Mouse (Mus musculus) liver, adult (tissue): ENCODE results near the gene Akap6.

Experiments used
- GATA4 ChIP-seq: IDR thresholded peaks from 2 replicates; pipeline ENCODE4 v1.6.1; 2014; ENCODE audit warnings: mild to moderate bottlenecking, low read length; ENCODE audit not compliant: insufficient replicate concordance

Akap6 gene

DNA sequence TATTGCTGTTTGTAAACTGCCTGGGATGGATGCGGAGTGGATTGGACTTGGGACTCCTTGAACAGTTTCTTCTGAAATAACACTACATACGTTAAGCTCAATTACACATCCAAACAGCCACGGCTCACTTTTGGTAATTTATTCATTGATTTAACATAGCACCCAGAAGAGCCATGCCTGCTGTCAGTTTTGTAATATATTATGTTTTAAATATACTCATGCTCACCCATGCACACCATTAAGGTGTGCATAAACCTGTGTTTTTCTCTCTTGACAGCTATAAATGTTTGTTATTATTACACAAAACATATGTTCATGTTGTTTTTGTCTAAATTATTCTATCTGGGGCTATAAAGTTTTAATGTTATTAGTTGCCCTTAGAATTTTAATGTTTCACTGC is 258.4 kb downstream of the Akap6 start:
- no peak for TF ChIP-seq GATA4

DNA sequence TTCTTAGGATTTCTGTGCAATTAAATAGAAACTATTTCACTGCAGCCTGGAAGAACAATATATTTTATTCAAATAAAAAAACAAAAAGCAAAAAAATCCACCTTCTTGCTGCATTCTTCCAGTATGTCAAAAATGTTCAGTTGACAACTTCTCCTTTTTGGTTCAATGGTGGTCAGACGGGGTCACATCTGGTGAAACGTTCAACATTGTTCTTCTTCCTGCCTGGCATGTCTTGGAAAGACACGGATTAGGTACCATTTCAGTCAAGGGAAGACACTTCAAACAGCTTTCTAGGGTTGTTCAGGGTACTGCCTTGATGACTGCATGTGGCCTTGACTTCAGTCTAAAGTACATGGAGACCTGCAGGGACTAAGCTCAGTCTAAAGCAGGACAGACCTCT is 258.8 kb downstream of the Akap6 start:
- no peak for TF ChIP-seq GATA4

DNA sequence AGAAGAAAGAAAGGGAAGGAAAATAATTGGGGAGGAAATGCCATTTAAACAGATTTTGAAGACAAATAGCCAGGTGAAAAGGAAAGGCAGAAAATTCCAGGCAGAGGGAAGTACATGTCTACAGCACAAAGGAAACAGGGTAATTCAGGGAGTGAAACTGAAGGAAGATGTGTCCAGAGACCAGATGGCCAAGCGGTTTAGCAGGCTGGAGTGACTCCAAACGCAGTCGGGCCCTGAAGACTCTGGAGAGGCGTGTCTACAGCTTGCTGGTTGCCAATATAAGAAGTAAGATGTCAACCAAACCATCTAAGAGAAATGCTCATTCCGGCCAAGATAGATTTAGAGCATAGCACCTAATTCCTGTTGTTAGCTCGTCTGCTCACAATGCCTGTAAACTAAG is 292.6 kb downstream of the Akap6 start:
- TF ChIP-seq GATA4: no peak

DNA sequence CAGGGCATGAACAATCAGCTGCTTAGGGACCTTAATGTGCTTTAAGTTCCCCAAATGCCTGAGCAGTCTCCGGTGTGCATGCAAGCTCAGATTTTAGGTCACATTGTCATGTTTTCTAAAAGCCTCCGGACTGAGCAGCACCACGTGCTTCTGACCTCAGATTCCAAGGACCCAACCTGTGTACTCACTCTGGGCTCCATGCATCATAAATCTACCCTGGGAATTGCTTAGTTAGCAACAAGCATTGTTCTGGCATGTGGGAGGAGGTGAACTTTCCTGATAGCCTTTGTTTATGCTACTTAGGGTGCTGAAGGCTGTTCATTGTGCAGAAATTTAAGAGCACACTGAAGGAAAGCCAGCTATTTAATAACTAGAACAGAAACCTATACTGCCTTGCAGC is 313.2 kb downstream of the Akap6 start:
- TF ChIP-seq GATA4: no peak

DNA sequence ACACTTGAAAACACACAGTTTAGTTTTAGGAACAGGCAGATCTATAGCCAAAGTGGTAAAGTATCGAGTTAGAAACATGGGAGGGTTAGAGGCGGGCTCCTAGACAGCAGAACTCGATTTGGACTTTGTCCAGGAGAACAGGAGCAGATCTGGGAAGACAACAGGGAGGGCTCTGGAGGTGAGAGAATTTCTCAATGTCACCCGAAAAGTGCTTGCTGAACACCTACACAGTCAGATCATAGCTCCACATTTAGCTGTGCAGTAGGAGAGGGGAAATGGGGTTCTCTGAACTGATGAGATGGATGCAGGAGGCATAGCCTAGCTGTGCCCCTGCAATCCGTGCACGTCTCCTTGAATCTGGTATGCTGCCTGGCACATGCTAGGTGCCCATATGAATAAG is 315.4 kb downstream of the Akap6 start:
- no peak for TF ChIP-seq GATA4

DNA sequence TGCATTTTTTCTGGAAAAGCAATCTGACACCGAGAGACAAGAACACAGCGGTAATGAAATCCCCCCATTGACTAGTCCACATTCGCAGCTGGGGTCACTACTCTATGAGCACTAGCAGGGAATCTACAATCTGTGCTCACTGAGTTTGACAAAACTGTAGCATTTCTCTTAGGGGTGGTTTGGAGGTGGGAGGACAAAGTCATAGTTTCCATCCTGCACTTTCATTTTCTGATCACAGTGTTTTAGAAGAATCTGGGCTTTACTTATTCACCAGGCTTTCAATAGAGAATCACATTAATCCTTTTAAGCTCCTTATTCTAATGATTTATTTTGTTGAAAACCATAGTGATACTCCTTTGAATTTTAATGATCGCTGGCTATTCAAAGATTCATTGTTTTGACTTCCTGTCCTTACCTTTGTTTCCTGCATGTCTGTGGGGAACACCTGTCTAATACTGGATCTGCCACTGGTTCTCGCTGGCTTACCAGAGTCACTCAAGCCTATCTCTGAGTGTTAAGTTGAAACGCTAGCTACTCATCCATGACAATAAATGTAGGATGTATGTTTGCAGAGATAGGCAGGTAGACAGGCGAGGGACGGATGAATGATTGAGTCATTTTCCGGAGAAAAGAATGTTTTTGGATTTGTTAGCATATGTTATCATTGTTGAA is 325.5 kb downstream of the Akap6 start:
- no peak for TF ChIP-seq GATA4

DNA sequence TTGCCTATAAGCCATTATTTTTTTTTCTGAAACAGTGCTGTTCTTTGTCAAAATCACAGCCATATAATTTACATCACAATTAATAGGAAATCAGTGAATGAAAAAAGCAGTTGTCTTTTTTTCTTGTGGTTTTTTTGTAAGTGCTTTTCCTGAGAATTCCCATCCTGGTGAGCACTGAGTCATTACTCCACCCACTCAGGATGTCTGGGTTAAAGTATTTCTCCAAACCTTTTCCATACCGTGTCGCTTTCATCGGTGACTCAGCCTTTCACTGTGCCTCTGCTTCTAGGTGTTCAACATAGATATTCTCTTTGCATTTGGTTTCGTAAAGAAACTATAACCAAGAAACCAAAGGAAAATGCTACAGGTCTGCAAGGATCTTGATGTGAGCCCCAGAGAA is 328.1 kb downstream of the Akap6 start:
- TF ChIP-seq GATA4: no peak

DNA sequence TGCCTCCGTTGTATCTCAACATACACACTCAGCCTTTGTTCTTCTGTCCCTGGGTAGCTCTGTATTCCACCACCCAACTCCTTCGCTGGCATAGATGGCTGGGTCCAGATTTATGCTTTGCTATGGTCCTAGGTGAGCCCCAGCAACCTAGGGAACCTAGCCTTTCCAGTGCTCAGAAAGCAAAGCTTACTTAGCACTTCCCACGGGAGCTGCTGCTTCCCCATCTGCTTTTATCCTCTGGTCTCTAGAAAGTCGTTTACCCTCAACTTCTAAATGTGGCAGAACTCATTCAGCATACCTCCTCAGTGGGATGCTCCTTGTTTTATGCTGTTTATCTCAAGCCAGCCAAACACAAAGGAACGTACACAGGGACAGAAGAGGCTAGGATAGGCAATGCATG is 329.7 kb downstream of the Akap6 start:
- no peak for TF ChIP-seq GATA4

DNA sequence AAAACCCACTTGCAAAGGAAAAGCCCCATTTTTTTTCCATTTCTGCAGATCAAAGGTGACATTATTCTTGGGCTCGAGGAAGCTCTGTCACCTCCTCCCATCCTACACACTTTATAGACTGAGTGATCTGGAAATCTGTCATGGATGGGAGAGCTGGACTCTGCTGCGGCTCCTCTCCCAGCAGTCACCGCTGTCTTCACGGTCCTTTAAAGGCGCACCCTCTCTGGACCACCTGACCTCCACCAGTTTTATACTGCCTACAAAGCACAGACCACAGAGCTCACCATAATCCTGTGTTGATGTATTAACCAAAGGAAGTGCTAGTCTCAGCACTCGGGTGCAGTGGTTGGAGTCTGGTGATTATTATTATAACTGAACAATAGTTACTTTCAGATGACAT is 330.7 kb downstream of the Akap6 start:
- no peak for TF ChIP-seq GATA4

DNA sequence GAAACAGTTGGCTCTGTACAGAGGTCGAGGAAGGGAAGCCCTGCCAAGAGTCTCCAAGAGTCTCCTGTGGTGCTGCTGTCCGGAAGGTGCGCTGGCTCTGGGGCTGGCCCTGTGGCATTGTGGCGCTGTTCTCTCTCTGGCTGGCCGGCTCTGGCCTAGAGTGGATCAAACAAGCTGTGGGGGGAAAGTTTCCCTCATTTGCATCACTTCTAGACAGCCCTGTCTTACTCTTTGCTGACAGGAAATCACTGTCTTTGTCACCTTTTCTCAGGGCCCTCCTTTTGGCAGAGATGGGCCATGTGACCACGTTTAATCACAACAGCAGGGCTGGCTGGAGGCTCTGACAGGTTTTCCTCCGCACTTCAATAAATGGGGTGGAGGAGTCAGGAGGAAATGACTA is 333.6 kb downstream of the Akap6 start:
- TF ChIP-seq GATA4: no peak

DNA sequence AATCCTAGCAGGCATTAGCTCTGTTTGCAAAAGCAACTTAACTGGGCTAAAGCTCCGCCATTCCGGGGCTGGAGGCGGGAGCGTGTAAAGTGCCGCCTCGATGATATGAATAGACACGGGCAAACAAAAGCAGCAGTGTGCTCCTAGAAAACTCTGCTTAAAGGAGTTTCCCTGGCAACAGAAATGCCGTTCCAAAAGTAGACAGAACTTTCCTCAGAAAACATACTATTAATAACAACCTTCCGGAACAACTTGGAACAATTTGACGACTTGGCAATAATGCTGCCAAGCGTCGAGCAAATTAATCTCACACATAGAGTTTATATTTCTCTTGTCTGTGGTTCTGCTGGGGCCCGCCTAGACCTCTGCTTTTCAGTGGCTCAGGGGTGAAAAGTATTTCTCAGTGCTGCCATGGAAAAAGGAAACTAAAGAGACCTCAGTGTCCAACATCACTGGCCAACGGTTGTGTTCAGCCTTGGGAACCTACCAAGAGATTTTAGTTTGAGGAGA is 334.3 kb downstream of the Akap6 start:
- no peak for TF ChIP-seq GATA4

DNA sequence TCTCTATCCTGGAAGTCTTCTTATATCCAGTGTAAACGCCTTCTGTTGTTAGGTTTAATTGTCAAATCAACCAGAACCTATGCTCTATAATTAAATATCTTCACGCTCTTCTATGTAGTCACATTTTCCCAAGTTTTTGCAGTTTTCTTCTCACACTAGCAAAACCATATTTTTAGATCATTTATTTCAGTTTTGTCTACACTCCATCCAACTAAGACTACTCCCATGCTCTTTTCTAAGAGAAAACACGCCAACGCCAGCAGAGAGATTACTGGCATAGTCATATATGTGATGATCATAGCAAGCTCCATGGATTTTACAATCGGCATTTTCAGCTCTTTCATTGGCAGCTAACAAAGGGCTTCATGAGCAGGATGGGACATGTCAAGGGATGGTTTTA is 341.5 kb downstream of the Akap6 start:
- TF ChIP-seq GATA4: no peak

DNA sequence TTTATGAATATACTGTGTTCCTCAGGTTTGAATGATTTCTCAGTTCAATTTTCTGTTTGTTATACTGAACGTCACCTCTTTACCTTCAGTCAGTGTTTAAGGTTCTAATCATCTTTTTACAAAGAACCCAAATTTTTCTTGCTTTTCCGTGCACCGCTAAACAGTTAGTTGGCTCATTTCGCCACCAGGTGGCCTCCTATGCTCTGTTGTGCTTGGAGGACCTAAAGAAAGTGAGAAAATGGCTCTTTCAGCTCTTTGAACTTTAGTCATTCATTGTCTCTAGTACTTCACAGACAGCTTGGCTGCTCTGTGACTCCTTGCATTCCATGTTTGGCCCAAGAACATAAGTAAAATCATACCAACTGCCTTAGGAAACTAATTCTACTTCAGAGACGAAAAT is 343.6 kb downstream of the Akap6 start:
- TF ChIP-seq GATA4: no peak

DNA sequence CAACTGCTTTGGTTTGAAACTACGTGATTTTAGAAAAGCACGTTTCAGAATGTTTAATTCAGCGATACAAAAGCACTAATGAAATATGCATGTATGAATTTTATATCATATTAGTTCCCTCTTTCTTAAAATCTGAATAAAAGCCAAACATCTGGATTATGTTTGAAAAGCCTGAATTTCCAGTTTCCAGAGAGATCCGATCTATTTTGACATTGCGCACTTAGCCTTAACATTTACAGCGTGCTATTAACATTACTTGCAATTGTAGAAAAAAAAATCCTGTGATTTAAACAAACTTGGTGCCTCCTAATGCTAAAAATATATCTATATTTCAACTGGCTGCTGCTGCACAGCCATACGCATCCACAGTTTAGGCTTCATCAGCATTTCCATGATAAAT is 358.4 kb downstream of the Akap6 start:
- no peak for TF ChIP-seq GATA4

DNA sequence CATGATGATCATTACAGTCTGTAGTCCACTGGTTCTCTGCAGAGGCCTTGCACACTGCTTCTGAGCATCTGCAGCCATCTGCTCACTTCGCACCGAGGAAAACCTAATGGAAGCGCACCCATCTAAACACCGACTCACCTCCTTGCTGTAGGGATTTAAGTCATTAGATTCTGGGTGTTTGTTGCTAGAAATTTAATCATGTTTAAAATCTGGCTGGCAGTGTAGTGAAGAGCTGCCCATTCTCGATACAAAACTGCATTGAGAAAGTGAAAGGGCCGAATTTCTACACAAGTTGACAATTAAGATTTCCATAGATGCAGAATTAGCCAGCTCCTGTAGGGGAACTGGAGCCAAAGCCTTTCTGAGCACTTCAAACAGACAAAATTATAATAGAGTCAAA is 361.7 kb downstream of the Akap6 start:
- TF ChIP-seq GATA4: no peak

DNA sequence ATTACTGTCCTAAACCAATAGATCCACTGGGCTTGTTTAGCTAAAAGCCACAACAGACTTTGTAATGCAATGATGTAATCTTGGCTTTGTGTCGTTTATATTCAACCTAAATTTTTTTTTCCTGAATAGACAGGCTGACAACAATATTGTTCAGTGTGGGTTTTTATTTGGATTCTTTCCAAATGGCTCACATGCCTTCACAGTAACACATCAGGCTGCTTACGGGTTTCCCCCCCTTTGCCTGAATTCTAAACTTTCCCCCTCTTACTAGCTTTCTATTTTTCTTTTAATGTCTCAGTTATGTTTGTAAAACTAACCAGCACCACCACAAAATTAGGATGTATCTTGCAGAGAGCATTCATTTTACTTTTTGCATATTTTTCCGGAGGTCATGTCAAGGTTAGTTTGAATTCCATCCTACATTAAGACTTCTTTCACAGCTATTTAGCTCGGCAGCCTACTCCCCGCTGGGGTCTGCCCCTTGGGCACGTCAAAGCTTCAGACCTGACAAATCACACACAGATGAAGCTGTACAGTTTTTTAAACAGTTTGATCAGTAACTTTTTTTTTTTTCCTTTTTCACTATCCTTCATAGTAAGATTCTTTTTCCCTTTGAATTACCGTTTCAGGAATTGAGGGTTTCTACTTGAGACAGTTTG is 362.4 kb downstream of the Akap6 start:
- TF ChIP-seq GATA4: no peak

DNA sequence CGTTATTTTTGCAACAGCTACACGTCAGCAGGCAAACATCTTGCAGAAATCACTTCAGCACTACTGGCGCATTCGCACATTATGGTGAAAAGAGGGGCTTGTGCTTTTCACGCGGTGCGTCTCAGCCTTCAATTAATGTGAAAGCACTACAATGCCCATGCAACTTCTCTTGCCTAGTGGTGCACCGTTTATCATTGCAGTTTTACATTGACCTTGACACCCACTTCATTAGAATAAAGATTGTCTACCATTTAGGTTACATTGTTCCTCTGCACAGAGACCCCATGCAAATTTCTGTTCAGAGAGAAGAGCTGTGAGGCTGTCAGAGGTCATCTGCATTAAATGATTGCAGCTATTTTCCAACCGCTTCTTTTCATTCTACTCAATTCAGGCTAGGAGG is 363.8 kb downstream of the Akap6 start:
- no peak for TF ChIP-seq GATA4
